Mouse (Mus musculus) cerebellum, postnatal 4 days (tissue): ENCODE data around the gene Wdr72.

ENCODE experiments used
- DNase-seq, 2 experiments: peaks; one replicate each; pipeline ENCODE4 v3.0.0; 2022; ENCODE audit warnings: low spot score in 2 of 2, mixed read lengths in 1 of 2

The Wdr72 gene

DNA sequence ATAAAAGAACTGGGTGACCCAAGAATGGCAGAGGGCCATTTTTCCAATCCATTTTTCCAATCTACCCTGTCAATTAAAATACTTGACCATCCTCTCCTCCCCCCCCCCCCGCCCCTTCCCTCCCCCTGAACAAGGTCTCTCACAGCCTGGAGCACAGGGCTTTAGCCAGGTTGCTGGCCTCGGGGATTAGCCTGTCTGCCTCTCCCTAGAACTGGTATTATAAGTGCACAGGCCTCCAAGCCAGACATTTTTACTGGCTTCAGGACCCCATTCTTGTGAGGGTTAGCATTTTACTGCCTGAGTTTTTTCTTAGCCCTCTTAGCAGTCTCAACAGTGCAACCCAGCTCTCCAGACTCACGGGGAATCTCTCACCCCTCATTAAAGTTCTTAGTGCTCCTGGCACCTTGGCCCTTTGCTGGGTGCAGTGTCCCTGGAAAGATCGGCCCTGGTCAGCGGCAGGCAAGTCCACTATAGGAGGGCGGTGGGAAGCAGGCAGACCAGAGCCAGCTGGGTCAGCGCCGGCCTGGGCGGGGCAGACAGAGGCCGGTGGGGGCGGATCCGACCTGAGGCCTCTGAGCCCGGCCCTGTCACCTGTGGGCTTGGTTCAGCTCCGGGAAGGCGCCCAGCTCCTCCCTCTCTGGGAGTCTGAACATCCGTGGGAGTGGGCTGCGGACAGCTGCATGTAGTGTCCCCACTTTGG lies at the start of gene Wdr72:
Gene Wdr72, plus strand, starts transcription at position 596 of the 700 bp plus-strand sequence.
- DNase-seq, result no peak

DNA sequence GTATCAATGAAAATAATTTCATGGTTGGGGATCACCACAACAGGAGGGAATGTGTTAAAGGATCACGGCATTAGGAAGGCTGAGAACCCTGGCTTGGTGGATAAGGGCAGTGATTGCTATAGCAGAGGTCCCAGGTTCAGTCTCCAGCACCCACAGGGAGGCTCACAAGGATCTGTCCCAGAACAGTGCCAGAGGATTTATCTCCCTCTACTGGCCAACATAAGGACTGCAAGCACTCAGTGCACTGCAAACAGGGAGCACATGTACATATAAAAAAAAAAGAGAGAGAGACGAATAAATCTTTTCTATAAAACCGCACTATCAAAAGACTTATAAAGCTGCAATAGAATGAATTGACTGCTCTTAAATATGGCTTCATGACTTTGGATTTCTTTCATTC lies 43.9 kb upstream of the Wdr72 start:
- DNase-seq, result peak in 1 of 2 experiments; percentile 24

DNA sequence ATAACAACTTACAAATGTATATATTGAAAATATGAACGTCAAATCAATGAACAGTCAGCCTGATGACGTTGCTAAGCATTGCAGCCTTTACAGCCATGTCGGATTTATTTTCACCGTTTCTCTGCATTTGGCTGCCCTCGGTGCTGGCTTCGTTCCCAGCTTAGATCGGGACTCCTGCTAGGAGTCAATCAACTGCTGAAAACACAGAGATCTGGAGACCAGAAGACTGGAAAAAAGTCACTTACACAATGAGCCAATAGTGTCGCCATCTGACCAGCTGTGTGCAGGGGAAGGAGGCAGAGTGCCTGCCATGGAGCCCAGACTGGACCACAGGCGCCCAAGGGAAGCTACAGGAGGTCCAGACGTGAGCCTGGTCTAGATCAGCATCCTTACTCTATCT lies 43.4 kb upstream of the Wdr72 start:
- peak in 1 of 2 experiments; percentile 34 for DNase-seq

DNA sequence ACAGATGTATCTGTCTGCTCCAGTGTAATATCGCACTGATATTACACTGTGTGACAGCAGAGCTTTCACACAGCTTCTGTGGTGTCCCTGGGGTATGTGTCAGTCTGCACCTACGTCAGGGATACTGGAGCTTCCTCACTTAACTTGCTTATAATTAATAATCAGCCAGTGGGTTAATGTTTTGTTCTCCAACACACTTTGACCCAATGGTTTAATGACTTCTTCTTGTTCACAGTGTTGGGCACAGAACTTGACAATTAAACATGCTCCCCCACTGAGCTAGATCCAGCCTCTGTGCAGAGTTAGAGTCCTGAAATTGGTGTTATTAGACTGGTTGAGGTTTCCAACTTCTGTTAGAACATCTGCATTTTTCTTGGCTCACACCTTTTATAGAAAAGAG lies 34.2 kb upstream of the Wdr72 start:
- DNase-seq, result no peak

DNA sequence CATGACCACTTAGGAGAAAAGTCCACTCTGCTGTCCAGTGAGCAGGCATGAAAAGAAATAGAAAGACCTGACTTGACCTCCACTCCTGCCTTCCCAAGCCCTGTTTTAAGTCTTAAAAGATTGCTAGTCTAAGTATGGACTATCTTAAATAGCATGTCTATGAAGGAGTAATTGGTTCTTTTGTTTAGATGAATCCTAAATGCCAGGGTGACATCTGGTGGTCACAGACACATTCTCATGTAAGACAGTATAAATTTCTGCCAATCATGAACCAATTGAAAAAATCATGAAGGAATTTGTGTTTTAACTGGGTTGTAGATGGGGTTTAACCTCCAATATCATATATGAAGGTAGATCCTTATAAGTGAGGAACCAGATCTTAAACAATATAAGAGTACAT lies 31.7 kb upstream of the Wdr72 start:
- no peak for DNase-seq

DNA sequence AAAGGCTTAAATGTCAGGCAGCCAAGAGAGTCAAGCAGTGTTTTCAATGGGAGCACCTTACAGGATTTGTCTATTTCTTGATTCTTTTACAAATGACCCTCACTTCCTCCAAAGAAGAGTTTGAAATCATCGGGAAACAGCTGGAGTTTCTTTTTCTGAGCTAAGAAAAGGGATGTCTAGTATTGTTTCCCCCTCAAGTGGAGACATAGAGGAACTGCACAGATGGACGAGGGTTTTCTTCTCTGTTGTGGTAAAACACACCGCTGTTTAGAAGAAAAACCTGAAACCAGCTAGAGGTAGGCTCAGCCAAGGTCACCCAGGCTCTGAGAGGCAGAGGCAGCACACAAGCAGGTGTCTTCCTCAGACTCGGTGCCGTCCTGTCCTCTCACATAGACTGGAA lies 29.9 kb upstream of the Wdr72 start:
- no peak for DNase-seq

DNA sequence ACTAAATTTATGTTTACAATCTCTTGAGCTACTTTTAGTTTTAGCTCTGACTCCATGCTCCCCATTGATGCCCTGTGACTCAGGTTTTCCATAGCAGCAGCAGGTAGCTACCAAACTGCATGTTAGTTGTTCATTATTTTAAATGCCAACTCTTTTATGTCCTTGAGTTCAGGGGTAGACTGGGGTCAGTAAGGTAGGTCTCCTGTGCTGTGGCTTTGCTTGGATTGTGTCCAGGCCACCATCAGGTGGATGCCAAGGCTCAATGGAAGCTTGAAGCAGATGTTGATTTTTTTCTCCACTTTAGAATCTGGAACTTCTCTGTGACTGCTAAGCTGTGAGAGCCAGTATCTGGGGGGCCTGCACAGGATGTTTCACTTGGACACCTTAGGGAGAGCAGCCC lies 8.6 kb upstream of the Wdr72 start:
- no peak for DNase-seq

DNA sequence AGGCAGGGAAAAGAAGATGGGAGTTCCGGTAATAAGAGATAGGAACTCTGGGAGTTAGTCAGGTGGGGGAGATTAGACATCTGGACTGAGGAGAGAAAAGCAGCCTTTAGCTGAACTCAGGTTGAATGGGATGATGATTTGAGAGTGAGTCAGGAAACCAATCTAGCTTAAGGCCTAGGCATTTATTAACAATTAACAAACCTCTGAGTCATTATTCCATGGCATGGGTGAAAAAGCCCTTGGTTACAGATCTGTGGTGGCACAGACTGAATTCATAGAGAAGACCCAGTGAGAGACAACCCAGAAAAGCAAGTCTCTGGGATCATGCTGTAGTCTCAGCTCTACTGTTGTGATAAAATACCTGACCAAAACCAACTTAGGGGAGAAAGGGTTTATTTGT lies 7.5 kb upstream of the Wdr72 start:
- no peak for DNase-seq

GRCm38 (mm10) chr9:74110461-74110816 lies 283 bp downstream of the Wdr72 start:
- DNase-seq, result no peak

- no peak for DNase-seq
Observed at GRCm38 (mm10) chr9:74112526-74112925, 2.4 kb downstream of the Wdr72 start.

DNA sequence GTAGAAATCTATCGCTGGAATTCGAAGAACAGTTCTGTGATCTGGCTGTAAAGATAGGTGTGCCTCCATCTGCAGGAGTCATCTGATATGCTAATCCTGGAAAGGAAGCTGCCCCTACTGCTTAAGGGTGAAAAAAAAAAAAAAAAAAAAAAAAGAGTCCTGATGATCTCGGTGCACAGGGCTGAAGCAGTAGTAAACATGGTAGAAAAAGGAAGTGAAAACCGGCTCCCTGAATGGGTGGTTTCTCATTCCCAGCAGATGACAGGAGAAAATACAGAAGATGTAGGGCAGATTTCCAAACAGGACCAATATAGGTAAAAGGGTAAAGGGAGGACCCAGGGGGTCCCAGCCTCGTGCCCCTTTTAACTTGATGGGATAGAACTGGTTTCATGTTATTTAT lies 16.1 kb downstream of the Wdr72 start:
- DNase-seq, result no peak

GRCm38 (mm10) chr9:74134010-74134409 lies 23.9 kb downstream of the Wdr72 start:
- no peak for DNase-seq

DNA sequence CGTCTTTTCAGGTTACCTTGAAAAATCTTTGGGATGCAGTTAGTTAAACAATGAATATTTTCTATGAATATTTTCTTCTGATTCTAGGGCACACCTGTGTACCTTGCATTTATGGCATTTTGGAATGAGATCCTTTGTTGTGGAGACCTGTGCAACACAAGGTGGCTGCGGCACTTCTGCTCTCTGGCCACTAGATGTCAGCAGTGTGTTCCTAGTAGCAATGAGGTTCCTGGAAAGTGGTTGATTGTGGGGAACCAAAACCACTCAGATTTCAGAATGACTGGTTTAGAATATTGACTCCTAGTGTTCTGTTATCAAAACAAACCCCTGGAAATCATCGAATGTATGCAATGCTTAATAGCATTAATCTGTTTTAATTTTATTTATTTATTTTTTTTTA lies 31.7 kb downstream of the Wdr72 start:
- DNase-seq, result peak; percentile 43 to 76

DNA sequence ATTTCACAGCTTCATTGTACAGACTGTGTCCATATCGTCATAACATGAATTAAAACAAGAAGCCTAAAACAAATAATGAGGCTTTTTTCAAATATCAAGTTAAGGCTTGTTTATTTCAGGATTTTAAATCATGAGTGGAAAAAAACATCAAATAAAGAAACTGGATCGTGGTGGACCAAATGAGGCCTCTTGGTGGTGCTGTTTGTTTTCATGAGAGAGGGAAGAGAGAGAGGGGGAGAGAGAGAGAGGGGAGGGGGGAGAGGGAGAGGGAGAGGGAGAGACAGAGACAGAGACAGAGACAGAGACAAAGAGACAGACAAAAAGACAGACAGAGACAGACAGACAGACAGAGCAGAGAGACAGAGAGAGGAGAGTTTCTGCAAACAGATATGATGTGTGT lies 32.5 kb downstream of the Wdr72 start:
- no peak for DNase-seq

- no peak for DNase-seq
Observed at GRCm38 (mm10) chr9:74145203-74145602, 35.0 kb downstream of the Wdr72 start.

DNA sequence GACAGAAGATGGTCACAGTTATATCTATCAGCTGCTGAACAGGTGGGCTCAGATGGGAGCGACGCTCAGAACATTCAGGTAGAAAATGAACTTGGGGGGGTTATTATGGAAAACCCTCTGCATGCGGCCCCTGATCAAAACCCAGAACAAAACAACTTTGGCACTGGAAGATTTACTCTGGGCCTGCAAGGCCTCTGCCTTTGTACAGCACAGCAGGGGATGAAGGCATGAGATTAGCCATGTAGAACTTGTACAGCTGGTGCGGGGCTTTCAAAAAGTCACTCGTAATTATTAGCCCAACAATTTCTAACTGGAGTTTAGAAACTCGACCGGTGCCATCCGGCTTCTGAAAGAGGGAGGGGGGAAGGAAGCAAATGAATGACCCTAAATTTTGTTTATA lies 38.1 kb downstream of the Wdr72 start:
- no peak for DNase-seq

GRCm38 (mm10) chr9:74160361-74160933 lies 50.3 kb downstream of the Wdr72 start:
- DNase-seq, result no peak

DNA sequence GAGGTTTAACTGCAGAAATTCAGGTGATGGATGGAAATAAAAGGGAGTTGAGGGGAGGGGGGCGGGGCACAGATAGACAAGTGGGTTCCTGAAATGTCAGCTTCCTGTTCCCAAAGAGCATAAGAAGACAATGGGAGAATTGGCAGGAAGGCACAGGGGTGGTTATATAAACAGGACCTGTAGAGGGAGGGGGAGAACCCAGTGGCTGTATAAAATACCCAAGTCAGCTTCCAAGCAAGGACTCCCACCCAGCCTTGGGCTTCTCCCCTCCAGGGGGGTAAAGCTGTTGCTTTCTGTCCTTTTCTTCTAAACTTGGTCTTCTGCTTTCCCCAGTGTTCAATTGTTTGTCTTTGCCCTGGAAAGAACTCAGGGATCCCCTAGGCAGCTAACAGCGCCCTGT lies 55.5 kb downstream of the Wdr72 start:
- DNase-seq, result no peak

DNA sequence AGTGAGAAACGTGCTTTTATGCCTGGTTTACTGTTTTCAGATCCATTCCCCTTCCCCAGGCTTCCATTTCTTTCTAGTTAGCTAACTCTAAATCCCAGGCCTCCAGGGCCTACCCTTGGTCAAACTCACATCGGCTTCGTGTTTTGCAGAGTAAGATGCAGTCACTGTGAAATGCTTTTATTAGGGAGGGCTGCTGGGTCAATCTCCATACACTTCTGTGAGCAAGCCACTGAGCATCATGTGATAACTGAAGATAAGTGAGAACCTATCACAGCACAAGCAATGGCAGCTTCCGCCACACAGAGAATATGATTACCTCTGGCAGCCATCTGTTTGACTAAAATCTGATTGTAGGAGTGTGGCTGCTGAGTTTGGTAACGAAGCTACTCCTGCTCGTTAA lies 59.7 kb downstream of the Wdr72 start:
- DNase-seq, result no peak

- peak in 1 of 2 experiments; percentile 20 for DNase-seq
Observed at GRCm38 (mm10) chr9:74186748-74187400, 76.7 kb downstream of the Wdr72 start.

- no peak for DNase-seq
Observed at GRCm38 (mm10) chr9:74187401-74188029, 77.4 kb downstream of the Wdr72 start.

DNA sequence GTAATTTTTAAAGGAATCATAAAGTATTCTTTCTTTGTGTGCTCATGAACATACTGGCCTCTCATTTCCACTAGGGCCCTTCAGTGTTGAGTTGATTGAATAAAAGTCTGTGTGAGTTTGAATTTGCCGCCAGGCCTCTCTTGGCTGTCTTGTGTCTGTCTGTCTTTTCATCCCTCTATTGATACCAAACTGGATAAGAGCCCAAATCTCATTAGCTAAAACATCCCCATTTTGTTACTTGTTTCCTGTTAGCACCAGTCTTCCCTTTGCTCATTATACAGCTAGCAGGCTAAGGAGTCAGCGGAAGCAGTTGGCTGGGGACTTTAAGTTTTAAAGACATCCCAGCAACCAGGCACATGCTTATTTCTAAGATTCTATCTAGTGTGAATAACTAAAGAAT lies 84.7 kb downstream of the Wdr72 start:
- DNase-seq, result no peak

DNA sequence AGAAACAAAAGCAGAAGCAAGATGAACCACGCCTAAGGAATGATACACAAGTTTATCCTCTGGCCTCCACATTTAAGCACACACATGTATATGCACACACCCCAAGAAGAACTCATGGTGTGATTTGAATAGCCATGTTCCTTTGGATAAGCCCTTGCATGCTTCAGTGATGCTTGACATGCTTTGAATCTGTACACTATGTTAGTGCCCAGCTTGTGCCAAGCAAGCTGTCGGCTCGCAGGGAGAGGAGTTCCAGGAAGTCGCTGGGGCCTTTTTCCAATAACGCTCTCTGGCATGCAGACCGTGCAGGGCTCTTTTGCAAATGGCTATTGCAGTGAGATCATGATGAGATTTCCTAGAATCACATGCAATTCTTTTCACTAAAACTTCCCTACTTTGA lies 118.1 kb downstream of the Wdr72 start:
- DNase-seq, result peak in 1 of 2 experiments; percentile 29
